Mouse (Mus musculus) embryonic facial prominence, embryonic 14.5 days (tissue): ENCODE results near the gene Rhobtb1. TPM values are rescaled to one million over a fixed set of nuclear protein-coding genes. Genes with fewer than 3 reads are reported as not detected.

Experiments used
- ATAC-seq: fragments of 200-750 bp; cut with Nextera tagmentation; 2 replicates; pipeline ENCODE4 v1.8.0; 2017; ENCODE audit warnings: low read depth, moderate number of reproducible peaks, moderate TSS enrichment
- DNase-seq: peaks from one replicate; pipeline ENCODE4 v3.0.0-alpha.2; 2015; ENCODE audit warnings: low spot score
- H3K27ac ChIP-seq: fragments of 300-500 bp; sonication (generic); replicated peaks from 2 replicates; pipeline ENCODE4 v1.5.1; 2014; ENCODE audit warnings: low read depth, mild to moderate bottlenecking, low read length, moderate library complexity
- H3K27me3 ChIP-seq: fragments of 300-500 bp; sonication (generic); replicated peaks from 2 replicates; pipeline ENCODE4 v1.6.1; 2014; ENCODE audit warnings: low read length; ENCODE audit not compliant: control insufficient read depth, insufficient read depth
- H3K36me3 ChIP-seq: fragments of 300-500 bp; sonication (generic); 2 replicates; pipeline ENCODE4 v1.6.1; 2014; ENCODE audit warnings: low read length, mixed read lengths; ENCODE audit not compliant: control insufficient read depth, insufficient read depth
- H3K4me1 ChIP-seq: fragments of 300-500 bp; sonication (generic); 2 replicates; pipeline ENCODE4 v1.6.1; 2014; ENCODE audit warnings: antibody characterized with exemption, low read length; ENCODE audit not compliant: control insufficient read depth, insufficient read depth
- H3K4me2 ChIP-seq: fragments of 300-500 bp; sonication (generic); 2 replicates; pipeline ENCODE4 v1.6.1; 2014; ENCODE audit warnings: low read depth, mild to moderate bottlenecking, low read length, moderate library complexity, mixed read lengths
- H3K4me3 ChIP-seq: fragments of 300-500 bp; sonication (generic); 2 replicates; pipeline ENCODE4 v1.5.1; 2014; ENCODE audit warnings: low read depth, mild to moderate bottlenecking, low read length
- H3K9ac ChIP-seq: fragments of 300-500 bp; sonication (generic); 2 replicates; pipeline ENCODE4 v1.6.1; 2014; ENCODE audit warnings: low read depth, mild to moderate bottlenecking, low read length, moderate library complexity, mixed read lengths
- H3K9me3 ChIP-seq: fragments of 300-500 bp; sonication (generic); 2 replicates; pipeline ENCODE4 v1.6.1; 2016; ENCODE audit warnings: low read length; ENCODE audit not compliant: control insufficient read depth
- WGBS: fragments of 180-500 bp; shearing (Covaris S2); extraction: QIAGEN DNeasy Blood & Tissue Kit; methylation state at CpG from one replicate; pipeline ENCODE4 v1.1.7; 2014; 5-methylcytosine and 5-hydroxymethylcytosine counted together
- polyA plus RNA-seq: library from polyadenylated mRNA; unstranded; fragments of >200 nt; fragmentation: Nextera tagmentation; extraction: Ambion mirVana; gene quantifications from 2 replicates; pipeline ENCODE4 v1.2.1, GENCODE M21; 2014

The Rhobtb1 gene
- polyA plus RNA-seq, 1 experiment from 2014 or later = 28.0 TPM

GRCm38 (mm10) chr10:69307067-69307466, 155.8 kb downstream of the Rhobtb1 start:
- no peaks in the 10 kb centered on the region for H3K27me3 ChIP-seq
- H3K9ac ChIP-seq = no peak overlapping the region
- H3K9me3 ChIP-seq = no peaks in the 10 kb centered on the region
- peak; percentile 89 for DNase-seq
- ATAC-seq = no peak
- no peak overlapping the region for H3K4me3 ChIP-seq
- 34% methylated on average over 5 of the region's 5 CpGs for WGBS
- no peaks in the 10 kb centered on the region for H3K4me1 ChIP-seq
- no peak overlapping the region for H3K4me2 ChIP-seq
- H3K27ac ChIP-seq = no peak overlapping the region
- no peaks in the 10 kb centered on the region for H3K36me3 ChIP-seq

- H3K4me1 ChIP-seq = no peaks in the 10 kb centered on the region
- 58% methylated on average over 5 of the region's 5 CpGs for WGBS
- H3K9ac ChIP-seq = no peak overlapping the region
- no peaks in the 10 kb centered on the region for H3K27me3 ChIP-seq
- H3K4me2 ChIP-seq = no peak overlapping the region
- no peak overlapping the region for H3K4me3 ChIP-seq
- H3K9me3 ChIP-seq = no peaks in the 10 kb centered on the region
- DNase-seq (no peak), ATAC-seq (no peak)
- no peak overlapping the region for H3K27ac ChIP-seq
- no peaks in the 10 kb centered on the region for H3K36me3 ChIP-seq
Observed at GRCm38 (mm10) chr10:69309109-69309508, 157.9 kb downstream of the Rhobtb1 start.

GRCm38 (mm10) chr10:69311867-69312266, 160.6 kb downstream of the Rhobtb1 start:
- H3K9ac ChIP-seq = no peak overlapping the region
- H3K4me2 ChIP-seq = no peak overlapping the region
- no peak for ATAC-seq
- DNase-seq = no peak
- H3K27ac ChIP-seq = no peak overlapping the region
- no peaks in the 10 kb centered on the region for H3K36me3 ChIP-seq
- H3K27me3 ChIP-seq = no peaks in the 10 kb centered on the region
- H3K9me3 ChIP-seq = no peaks in the 10 kb centered on the region
- 75% methylated on average over 16 of the region's 16 CpGs for WGBS
- H3K4me3 ChIP-seq = no peak overlapping the region
- no peaks in the 10 kb centered on the region for H3K4me1 ChIP-seq

DNA sequence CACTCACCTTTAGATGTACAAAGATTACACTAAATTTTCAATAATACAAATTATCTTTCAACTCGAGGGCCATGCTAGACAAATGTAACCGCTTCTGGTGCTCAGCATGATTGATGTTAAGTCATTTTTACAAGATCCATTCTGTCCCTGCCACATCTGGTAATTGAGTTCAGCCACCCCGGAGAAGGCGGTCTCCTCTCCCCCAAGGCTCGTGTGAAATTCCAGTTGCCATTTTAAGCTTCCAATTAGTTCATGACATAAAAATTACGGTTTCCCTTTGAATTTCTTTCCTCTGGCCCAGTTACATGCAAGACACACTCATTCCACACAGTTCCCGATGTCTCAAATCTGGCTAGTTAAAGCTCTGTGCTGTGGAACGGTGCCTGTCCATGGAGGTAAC, 162.7 kb downstream of the Rhobtb1 start:
- 58% methylated on average over 8 of the region's 8 CpGs for WGBS
- no peak for ATAC-seq
- H3K27ac ChIP-seq = no peak overlapping the region

GRCm38 (mm10) chr10:69318514-69318913, 167.3 kb downstream of the Rhobtb1 start:
- Histone ChIP-seq H3K4me1 (peaks cover 8% of the 10 kb centered on the region; the same call in 1 of the 2 replicates), H3K27me3 (no peaks in the 10 kb centered on the region), H3K4me3 (no peak overlapping the region), H3K27ac (no peak overlapping the region), H3K9me3 (no peaks in the 10 kb centered on the region), H3K4me2 (no peak overlapping the region), H3K36me3 (no peaks in the 10 kb centered on the region), H3K9ac (no peak overlapping the region)
- DNase-seq = no peak
- 87% methylated on average over 11 of the region's 11 CpGs for WGBS
- no peak for ATAC-seq

More for the DNA sequence above, 162.7 kb downstream of the Rhobtb1 start:
- Histone ChIP-seq H3K9ac (no peak overlapping the region), H3K4me1 (no peaks in the 10 kb centered on the region), H3K36me3 (no peaks in the 10 kb centered on the region), H3K9me3 (no peaks in the 10 kb centered on the region), H3K4me2 (no peak overlapping the region), H3K27me3 (no peaks in the 10 kb centered on the region), H3K4me3 (no peak overlapping the region)
- no peak for DNase-seq

- peaks cover 8% of the 10 kb centered on the region; the same call in 1 of the 2 replicates for H3K4me1 ChIP-seq
- H3K4me2 ChIP-seq = peak overlapping the region; percentile 41
- no peaks in the 10 kb centered on the region for H3K36me3 ChIP-seq
- no peaks in the 10 kb centered on the region for H3K27me3 ChIP-seq
- H3K4me3 ChIP-seq = no peak overlapping the region
- peak; percentile 95 for DNase-seq
- no peak overlapping the region for H3K9ac ChIP-seq
- 37% methylated on average over 21 of the region's 21 CpGs for WGBS
- peak; percentile 89 for ATAC-seq
- no peaks in the 10 kb centered on the region for H3K9me3 ChIP-seq
- H3K27ac ChIP-seq = peak overlapping the region; percentile 70
Observed at GRCm38 (mm10) chr10:69320667-69321518, 169.7 kb downstream of the Rhobtb1 start.

DNA sequence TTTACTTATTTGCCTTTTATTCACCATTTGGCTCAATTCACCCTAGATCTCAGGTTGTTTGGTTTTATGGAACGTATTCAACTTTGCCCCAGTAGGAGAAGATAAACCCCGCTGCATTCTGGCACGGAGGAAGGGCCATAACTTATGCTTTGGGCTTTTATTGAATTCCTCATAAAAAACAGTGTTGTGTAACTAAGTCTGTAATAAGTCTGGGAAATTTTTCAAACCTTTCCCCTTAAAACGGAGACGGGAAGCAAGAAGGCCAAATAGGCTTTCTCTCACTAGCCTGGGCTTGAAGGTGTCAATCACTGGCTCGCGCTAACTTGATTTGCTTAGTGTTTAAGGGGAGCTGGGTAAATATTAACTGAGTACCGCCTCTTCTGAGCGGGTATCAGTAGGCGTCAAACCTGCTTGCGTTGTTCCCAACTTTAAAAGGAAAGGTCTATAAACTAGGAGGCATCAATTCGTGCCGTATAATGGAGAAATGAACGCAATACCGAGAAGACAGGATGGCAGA, 170.3 kb downstream of the Rhobtb1 start:
- H3K9ac ChIP-seq = no peak overlapping the region
- H3K4me2 ChIP-seq = peak overlapping the region; percentile 41
- H3K27me3 ChIP-seq = no peaks in the 10 kb centered on the region
- 51% methylated on average over 15 of the region's 15 CpGs for WGBS
- no peaks in the 10 kb centered on the region for H3K9me3 ChIP-seq
- H3K27ac ChIP-seq = no peak overlapping the region
- DNase-seq = no peak
- H3K36me3 ChIP-seq = no peaks in the 10 kb centered on the region
- H3K4me1 ChIP-seq = peaks cover 8% of the 10 kb centered on the region; the same call in 1 of the 2 replicates
- no peak overlapping the region for H3K4me3 ChIP-seq
- ATAC-seq = peak; percentile 10; the same call in 1 of the 2 replicates

DNA sequence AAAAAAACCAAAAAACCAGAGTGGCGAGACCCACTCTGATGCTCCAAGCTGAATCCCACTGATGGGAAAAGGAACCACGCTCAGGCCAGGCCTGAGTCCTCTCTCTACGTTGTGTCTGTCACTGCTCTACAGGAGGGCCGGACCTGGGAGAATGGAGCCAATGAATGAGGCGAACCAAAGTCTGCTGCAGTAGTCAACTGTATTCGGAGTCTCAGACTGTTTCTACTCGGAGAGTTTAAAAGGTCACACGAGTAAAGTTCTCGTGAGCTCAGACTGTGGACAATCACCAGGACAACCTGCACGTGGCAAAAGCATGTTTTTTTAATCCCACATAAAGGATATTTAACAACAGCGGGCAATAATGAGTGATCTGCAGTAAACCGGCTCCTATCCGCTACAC, 172.8 kb downstream of the Rhobtb1 start:
- Histone ChIP-seq H3K9ac (no peak overlapping the region), H3K4me1 (peaks cover 8% of the 10 kb centered on the region; the same call in 1 of the 2 replicates), H3K36me3 (no peaks in the 10 kb centered on the region), H3K4me2 (no peak overlapping the region), H3K9me3 (no peaks in the 10 kb centered on the region), H3K27ac (no peak overlapping the region), H3K27me3 (no peaks in the 10 kb centered on the region), H3K4me3 (no peak overlapping the region)
- no peak for DNase-seq
- ATAC-seq = no peak
- 81% methylated on average over 13 of the region's 13 CpGs for WGBS
